Mouse (Mus musculus) ES-E14 (cell line): ENCODE measurements at regions not wholly inside any gene's neighbourhood (a gene's known extent, or its start where the extent isn't known, plus 50 kb on each side); places are given as distances from the start of the nearest gene placed in this dataset.

Source experiments
- DNase-seq: peaks from one replicate; pipeline ENCODE4 v3.0.0-alpha.2; 2013; ENCODE audit warnings: low read depth, low spot score
- H3K27ac ChIP-seq: 2 replicates; pipeline ENCODE4 v1.5.1; 2012; ENCODE audit warnings: low read depth, mild to moderate bottlenecking, low read length, moderate library complexity, mixed read lengths; ENCODE audit not compliant: poor library complexity, insufficient read depth, severe bottlenecking
- H3K36me3 ChIP-seq: 2 replicates; pipeline ENCODE4 v1.6.1; 2012; ENCODE audit warnings: mild to moderate bottlenecking, low read length, moderate library complexity, mixed read lengths; ENCODE audit not compliant: control insufficient read depth, poor library complexity, insufficient read depth, severe bottlenecking
- H3K4me1 ChIP-seq, 2 experiments: fragments of 150-350 bp in 1 of 2; sonication (generic) in 1 of 2; 2 replicates each; pipeline ENCODE4 v1.6.1; 2012; ENCODE audit warnings: low read length in 2 of 2, mild to moderate bottlenecking in 1 of 2, mixed read lengths in 1 of 2; ENCODE audit not compliant: control insufficient read depth in 2 of 2, insufficient read depth in 2 of 2, poor library complexity in 1 of 2
- H3K4me3 ChIP-seq, 2 experiments: fragments of 150-350 bp in 1 of 2; sonication (generic) in 1 of 2; 2 replicates each; pipeline ENCODE4 v1.5.1; 2012; ENCODE audit warnings: low read length in 2 of 2, low read depth in 1 of 2, mild to moderate bottlenecking in 1 of 2, mixed read lengths in 1 of 2; ENCODE audit not compliant: insufficient read depth in 1 of 2, poor library complexity in 1 of 2, severe bottlenecking in 1 of 2
- H3K9ac ChIP-seq: 2 replicates; pipeline ENCODE4 v1.6.1; 2012; ENCODE audit warnings: low read depth, mild to moderate bottlenecking, low read length, mixed read lengths; ENCODE audit not compliant: poor library complexity, insufficient read depth, severe bottlenecking
- H3K9me3 ChIP-seq: fragments of 150-350 bp; sonication (generic); 2 replicates; pipeline ENCODE4 v1.6.1; 2012; ENCODE audit warnings: low read depth, mild to moderate bottlenecking, low read length; ENCODE audit not compliant: control insufficient read depth, insufficient read depth
- CHD2 ChIP-seq: IDR thresholded peaks from 2 replicates; pipeline ENCODE4 v1.6.1; 2014; ENCODE audit warnings: mild to moderate bottlenecking, low read depth, low read length, inconsistent platforms
- HCFC1 ChIP-seq: IDR thresholded peaks from 2 replicates; pipeline ENCODE4 v1.6.1; 2012; ENCODE audit warnings: low read length, inconsistent platforms, borderline replicate concordance; ENCODE audit not compliant: insufficient read depth
- MAFK ChIP-seq: IDR thresholded peaks from 2 replicates; pipeline ENCODE4 v1.6.1; 2014; ENCODE audit warnings: mild to moderate bottlenecking, low read depth, low read length, inconsistent platforms; ENCODE audit not compliant: insufficient read depth
- ZC3H11A ChIP-seq: IDR thresholded peaks from 2 replicates; pipeline ENCODE4 v1.6.1; 2012; ENCODE audit warnings: low read depth, mild to moderate bottlenecking, inconsistent platforms, low read length, borderline replicate concordance
- ZNF384 ChIP-seq: IDR thresholded peaks from 2 replicates; pipeline ENCODE4 v1.6.1; 2012; ENCODE audit warnings: low read depth, low read length, inconsistent platforms
- in situ Hi-C, 2 experiments: fragments of 600-800 bp; cut with MboI; formaldehyde crosslinking; loops; one replicate each; pipeline ENCODE4 v1.15.1; 2025; ENCODE audit warnings: low sequenced_read_pairs in 2 of 2, inconsistent platforms in 1 of 2; ENCODE audit not compliant: unreplicated experiment in 2 of 2

GRCm38 (mm10) chr5:51853456-51854124 lies 286.1 kb upstream of the Ppargc1a start:
- H3K9ac ChIP-seq: no peak overlapping the region
- TF ChIP-seq HCFC1 (no peak), ZNF384 (no peak), MAFK (no peak), CHD2 (no peak), ZC3H11A (no peak)
- no peak overlapping the region for H3K4me3 ChIP-seq
- in situ Hi-C loops: no loop called here
- no peaks in the 10 kb centered on the region for H3K36me3 ChIP-seq
- no peak overlapping the region for H3K27ac ChIP-seq
- no peaks in the 10 kb centered on the region for H3K9me3 ChIP-seq
- H3K4me1 ChIP-seq: no peaks in the 10 kb centered on the region
- no peak for DNase-seq

DNA sequence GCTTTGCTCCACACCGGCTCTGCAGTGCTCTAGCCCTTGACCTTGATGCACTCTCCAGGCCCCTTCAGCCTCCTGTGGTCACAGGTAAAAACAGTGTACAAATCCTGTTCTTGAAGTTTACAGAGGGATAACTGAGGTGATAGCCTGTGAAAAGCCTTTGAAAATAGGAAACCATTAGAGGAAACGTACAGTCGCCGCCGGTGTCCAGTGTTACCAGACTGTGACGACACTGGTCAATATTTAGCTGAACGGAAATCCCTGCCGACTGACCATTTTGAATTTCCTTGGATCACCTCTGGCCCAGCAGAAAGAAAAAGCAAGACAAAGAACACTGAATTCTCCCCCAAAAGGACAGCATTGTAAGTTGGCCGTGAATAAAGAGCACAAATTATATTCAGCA lies 282.6 kb upstream of the Ppargc1a start:
- Histone ChIP-seq H3K4me3 (no peak overlapping the region), H3K27ac (no peak overlapping the region), H3K9me3 (no peaks in the 10 kb centered on the region), H3K36me3 (no peaks in the 10 kb centered on the region), H3K4me1 (no peaks in the 10 kb centered on the region), H3K9ac (no peak overlapping the region)
- in situ Hi-C loops: no loop called here
- no peak for DNase-seq
- TF ChIP-seq ZNF384 (no peak), HCFC1 (no peak), MAFK (no peak), ZC3H11A (no peak), CHD2 (no peak)

- H3K9ac ChIP-seq: no peak overlapping the region
- no peak for DNase-seq
- TF ChIP-seq ZC3H11A (no peak), MAFK (no peak), HCFC1 (no peak), CHD2 (no peak), ZNF384 (no peak)
- in situ Hi-C loops: no loop called here
- no peaks in the 10 kb centered on the region for H3K9me3 ChIP-seq
- H3K36me3 ChIP-seq: no peaks in the 10 kb centered on the region
- no peak overlapping the region for H3K27ac ChIP-seq
- H3K4me3 ChIP-seq: no peak overlapping the region
- H3K4me1 ChIP-seq: no peaks in the 10 kb centered on the region
Observed at GRCm38 (mm10) chr5:51849236-51849635, 281.7 kb upstream of the Ppargc1a start.

GRCm38 (mm10) chr5:51842189-51842588 lies 274.7 kb upstream of the Ppargc1a start:
- TF ChIP-seq ZC3H11A (no peak), CHD2 (no peak), ZNF384 (no peak), HCFC1 (no peak), MAFK (no peak)
- Histone ChIP-seq H3K4me1 (no peaks in the 10 kb centered on the region), H3K27ac (no peak overlapping the region), H3K4me3 (no peak overlapping the region), H3K9ac (no peak overlapping the region), H3K9me3 (no peaks in the 10 kb centered on the region), H3K36me3 (no peaks in the 10 kb centered on the region)
- in situ Hi-C loops: no loop called here
- DNase-seq: no peak

GRCm38 (mm10) chr5:51841763-51842162 lies 274.2 kb upstream of the Ppargc1a start:
- no peak for DNase-seq
- H3K9me3 ChIP-seq: no peaks in the 10 kb centered on the region
- H3K4me3 ChIP-seq: no peak overlapping the region
- in situ Hi-C loops: no loop called here
- no peak for TF ChIP-seq HCFC1
- TF ChIP-seq ZC3H11A: no peak
- TF ChIP-seq MAFK: no peak
- TF ChIP-seq ZNF384: no peak
- TF ChIP-seq CHD2: no peak
- H3K4me1 ChIP-seq: no peaks in the 10 kb centered on the region
- H3K9ac ChIP-seq: no peak overlapping the region
- no peaks in the 10 kb centered on the region for H3K36me3 ChIP-seq
- no peak overlapping the region for H3K27ac ChIP-seq
